Mouse (Mus musculus): Measurements from ENCODE around the gene Inha. TPM values are rescaled to one million over a fixed set of nuclear protein-coding genes. Genes with fewer than 3 reads are reported as not detected.

Inha gene
- polyA plus RNA-seq, 1 experiment from 2014 or later, result 13.8 TPM

DNA sequence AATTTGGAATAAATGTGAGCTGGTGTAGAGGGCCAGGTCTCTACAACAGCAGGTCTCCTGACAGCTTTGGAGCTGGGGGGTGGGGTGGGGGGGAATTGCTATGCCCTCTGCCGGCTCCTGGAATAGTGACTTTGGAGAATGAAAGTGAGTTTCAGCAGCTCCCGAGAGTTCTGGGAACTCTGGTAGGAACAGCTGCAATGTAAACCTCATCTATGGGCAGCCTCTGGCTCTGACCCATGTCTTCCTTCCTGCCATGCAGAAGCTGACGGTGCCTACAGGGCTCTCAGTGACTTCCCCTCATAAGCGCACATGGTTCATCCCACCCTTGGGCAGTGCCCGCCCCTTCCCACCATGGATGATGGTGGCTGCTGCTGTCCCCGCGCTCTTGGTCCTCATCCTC lies 48.8 kb downstream of the Inha start:
- H3K36me3 ChIP-seq, result peaks cover 39% of the 10 kb centered on the region
- no peak overlapping the region for H3K9ac ChIP-seq (replicated peaks)
- no peak overlapping the region for H3K4me3 ChIP-seq
- H3K4me2 ChIP-seq (replicated peaks), result no peak overlapping the region
- no peak for ATAC-seq (replicated peaks)
- no peak overlapping the region for H3K27ac ChIP-seq (replicated peaks)
- 94% methylated on average over 7 of the region's 7 CpGs for WGBS
- peaks cover 11% of the 10 kb centered on the region for H3K4me1 ChIP-seq
- H3K27me3 ChIP-seq, result no peaks in the 10 kb centered on the region
- H3K9me3 ChIP-seq, result no peaks in the 10 kb centered on the region

DNA sequence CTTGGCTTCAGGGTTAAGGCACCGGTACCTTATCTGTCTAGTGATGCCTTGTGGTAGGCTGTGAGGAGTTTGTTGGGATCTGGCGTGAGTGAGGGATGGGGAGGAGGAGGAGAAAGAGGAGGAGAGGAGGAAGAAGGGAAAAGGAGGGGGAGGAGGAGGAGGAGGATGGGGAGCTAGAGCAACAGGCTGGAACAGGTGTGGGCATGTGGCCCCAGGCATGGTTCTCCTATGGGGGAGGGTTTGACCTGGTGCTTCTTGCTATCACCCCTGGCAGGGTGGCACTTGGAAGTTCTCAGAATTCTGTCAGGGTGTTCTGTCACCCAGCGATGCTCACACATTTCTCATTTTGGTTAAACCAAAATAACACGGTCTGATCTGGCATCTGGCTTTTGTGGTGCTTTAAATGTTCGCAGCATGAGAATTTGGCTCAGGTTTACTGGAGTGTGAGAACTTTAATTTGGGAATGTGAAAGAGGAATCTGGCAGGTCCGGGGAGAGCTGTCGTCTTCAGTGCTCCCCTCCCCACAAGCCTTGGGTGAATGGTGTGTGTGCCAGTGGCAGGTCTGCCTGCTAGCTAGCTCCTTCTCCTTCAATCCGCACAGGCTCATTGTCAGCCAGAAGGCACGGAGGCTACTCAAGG lies 49.4 kb downstream of the Inha start:
- no peaks in the 10 kb centered on the region for H3K27me3 ChIP-seq
- no peak overlapping the region for H3K4me3 ChIP-seq
- H3K9me3 ChIP-seq, result no peaks in the 10 kb centered on the region
- peaks cover 38% of the 10 kb centered on the region; the same call in 1 of the 2 replicates for H3K36me3 ChIP-seq
- peaks cover 16% of the 10 kb centered on the region for H3K4me1 ChIP-seq
- whole genome bisulfite sequencing, result 81% methylated on average over 9 of the region's 9 CpGs
- H3K9ac ChIP-seq (replicated peaks), result no peak overlapping the region
- H3K27ac ChIP-seq (replicated peaks), result no peak overlapping the region
- ATAC-seq (replicated peaks), result no peak
- H3K4me2 ChIP-seq (replicated peaks), result no peak overlapping the region

GRCm38 (mm10) chr1:75557041-75557440 lies 50.2 kb downstream of the Inha start:
- Histone ChIP-seq H3K4me1 (peaks cover 24% of the 10 kb centered on the region), H3K4me2 (replicated peaks) (no peak overlapping the region), H3K36me3 (peaks cover 31% of the 10 kb centered on the region; the same call in 1 of the 2 replicates), H3K9me3 (no peaks in the 10 kb centered on the region), H3K9ac (replicated peaks) (no peak overlapping the region), H3K27ac (replicated peaks) (no peak overlapping the region), H3K27me3 (no peaks in the 10 kb centered on the region), H3K4me3 (no peak overlapping the region)
- 93% methylated on average over 7 of the region's 7 CpGs for WGBS
- no peak for ATAC-seq (replicated peaks)

DNA sequence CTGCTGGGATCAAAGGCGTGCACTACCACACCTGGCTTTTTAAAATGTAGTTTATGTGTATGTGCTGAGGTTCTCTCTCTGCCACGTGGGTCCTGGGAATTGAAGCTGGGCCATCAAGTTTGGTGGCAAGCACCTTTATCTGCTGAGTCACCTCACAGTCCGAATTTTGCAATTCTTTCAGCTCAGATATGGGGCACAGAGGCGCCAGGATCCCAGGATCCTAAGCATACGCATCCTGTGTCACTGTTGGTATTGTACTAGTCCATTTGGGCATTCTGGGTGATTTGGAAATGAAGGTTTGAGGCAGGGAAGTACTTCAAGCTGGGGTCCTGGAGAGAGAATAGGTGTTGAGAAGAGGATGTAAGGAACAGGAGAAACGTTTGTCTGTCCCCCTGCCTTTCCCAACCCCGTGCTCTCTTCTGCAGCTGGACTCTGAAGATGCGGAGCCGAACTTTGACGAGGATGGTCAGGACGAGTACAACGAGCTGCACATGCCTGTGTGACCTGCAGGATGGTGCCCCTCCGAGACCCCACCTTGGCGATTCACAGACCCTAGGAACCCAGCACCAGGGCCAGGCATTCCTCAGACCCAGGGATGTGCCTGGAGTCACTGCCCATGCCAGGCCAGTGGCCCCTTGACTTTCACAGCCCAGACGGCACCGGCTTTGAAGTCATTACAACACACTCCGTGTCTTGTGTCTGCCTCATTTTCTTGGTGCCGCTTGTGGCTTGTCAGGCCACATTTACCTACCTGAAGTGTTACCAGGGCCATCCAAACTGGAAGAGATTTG lies 51.7 kb downstream of the Inha start:
- 92% methylated on average over 18 of the region's 18 CpGs for WGBS
- no peak overlapping the region for H3K27ac ChIP-seq (replicated peaks)
- H3K36me3 ChIP-seq, result peaks cover 28% of the 10 kb centered on the region; the same call in 1 of the 2 replicates
- no peaks in the 10 kb centered on the region for H3K27me3 ChIP-seq
- no peak overlapping the region for H3K4me3 ChIP-seq
- no peak overlapping the region; the same call in 1 of the 2 replicates for H3K4me2 ChIP-seq (replicated peaks)
- no peaks in the 10 kb centered on the region for H3K9me3 ChIP-seq
- peaks cover 26% of the 10 kb centered on the region for H3K4me1 ChIP-seq
- ATAC-seq (replicated peaks), result no peak
- no peak overlapping the region for H3K9ac ChIP-seq (replicated peaks)

GRCm38 (mm10) chr1:75559212-75559925 lies 52.5 kb downstream of the Inha start:
- Histone ChIP-seq H3K36me3 (peaks cover 22% of the 10 kb centered on the region; the same call in 1 of the 2 replicates), H3K9me3 (no peaks in the 10 kb centered on the region), H3K27ac (replicated peaks) (peak overlapping the region; percentile 45; the same call in 1 of the 2 replicates), H3K4me2 (replicated peaks) (peak overlapping the region; percentile 29; the same call in 1 of the 2 replicates), H3K27me3 (no peaks in the 10 kb centered on the region), H3K4me1 (peaks cover 26% of the 10 kb centered on the region), H3K9ac (replicated peaks) (0 out of 2 replicates have a peak overlapping the region, but pooled peaks have one; percentile 11), H3K4me3 (peak overlapping the region; percentile 17; the same call in 1 of the 2 replicates)
- 8% methylated on average over 17 of the region's 17 CpGs for WGBS
- peak; percentile 94 for ATAC-seq (replicated peaks)

Other genes starting within 250 kb of the Inha start
- gene Ptprn, start 242.6 kb upstream of the Inha start, polyA plus RNA-seq (2015; fragmentation: Nextera tagmentation; extraction: Ambion mirVana), result 6.9 and 8.7 TPM in 2 replicates
- 38.6 and 51.0 TPM in 2 replicates for gene Resp18, start 228.7 kb upstream of the Inha start, polyA plus RNA-seq (2015; fragmentation: Nextera tagmentation; extraction: Ambion mirVana)
- 162 and 163 TPM in 2 replicates for gene Dnpep, start 189.1 kb upstream of the Inha start, polyA plus RNA-seq (2015; fragmentation: Nextera tagmentation; extraction: Ambion mirVana)
- gene Des, start 146.7 kb upstream of the Inha start, polyA plus RNA-seq (2015; fragmentation: Nextera tagmentation; extraction: Ambion mirVana), result 1.0 and 1.2 TPM in 2 replicates
- gene Speg, start 131.8 kb upstream of the Inha start, polyA plus RNA-seq (2015; fragmentation: Nextera tagmentation; extraction: Ambion mirVana), result 9.9 and 11.4 TPM in 2 replicates
- 62.3 and 77.8 TPM in 2 replicates for gene Gmppa, start 71.1 kb upstream of the Inha start, polyA plus RNA-seq (2015; fragmentation: Nextera tagmentation; extraction: Ambion mirVana)
- gene Asic4, start 56.6 kb upstream of the Inha start, polyA plus RNA-seq (2015; fragmentation: Nextera tagmentation; extraction: Ambion mirVana), result 2.8 and 4.1 TPM in 2 replicates
- gene Chpf, start 27.8 kb upstream of the Inha start, polyA plus RNA-seq (2015; fragmentation: Nextera tagmentation; extraction: Ambion mirVana), result 28.9 and 29.2 TPM in 2 replicates
- 53.4 and 55.4 TPM in 2 replicates for gene Tmem198, start 27.5 kb upstream of the Inha start, polyA plus RNA-seq (2015; fragmentation: Nextera tagmentation; extraction: Ambion mirVana)
- gene Obsl1, start 625 bp upstream of the Inha start, polyA plus RNA-seq (2015; fragmentation: Nextera tagmentation; extraction: Ambion mirVana), result 21.7 and 21.9 TPM in 2 replicates
- gene Stk11ip, start 14.5 kb downstream of the Inha start, polyA plus RNA-seq (2015; fragmentation: Nextera tagmentation; extraction: Ambion mirVana), result 19.6 and 20.1 TPM in 2 replicates
- 35.2 and 35.9 TPM in 2 replicates for gene Slc4a3, start 39.2 kb downstream of the Inha start, polyA plus RNA-seq (2015; fragmentation: Nextera tagmentation; extraction: Ambion mirVana)